Mouse (Mus musculus): ENCODE results near the gene Tsc1. TPM values are rescaled to one million over a fixed set of nuclear protein-coding genes. Genes with fewer than 3 reads are reported as not detected.

The Tsc1 gene
- total and polyA plus RNA-seq, 2 experiments from 2014 or later = 7.7 to 14.6 TPM

DNA sequence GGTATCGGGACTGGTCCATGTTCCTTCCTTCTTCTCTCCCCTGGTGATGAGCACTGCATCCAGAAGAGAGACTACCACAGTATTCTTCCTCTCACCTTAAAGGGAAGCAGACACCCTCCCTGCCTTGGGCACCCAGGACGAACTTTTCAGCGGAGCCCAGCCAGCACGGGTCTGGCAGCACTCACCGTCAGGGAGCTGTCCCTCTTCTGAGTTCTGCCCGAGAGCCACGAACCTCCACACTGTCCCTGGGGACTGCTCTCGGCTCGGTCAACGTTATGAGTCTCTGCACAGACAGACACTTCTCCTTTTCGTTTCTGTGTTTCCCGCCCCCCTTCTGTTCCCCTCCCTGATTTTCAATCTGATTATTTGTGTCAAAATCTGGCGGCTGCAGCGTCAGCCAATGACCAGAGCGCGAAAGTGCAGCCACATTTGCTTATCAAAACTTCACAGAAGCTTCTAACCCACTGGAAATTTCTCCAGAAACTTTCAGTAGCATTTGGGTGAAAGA, 19.3 kb upstream of the Tsc1 start, which contains the start of gene Gfi1b:
TSS of gene Gfi1b (minus strand) at position 319 of the 508 bp plus-strand sequence.
- no peak for TF ChIP-seq EP300 (IDR thresholded peaks at IDR 0.05; ENCODE audit: low read depth)
- no peak for TF ChIP-seq CTCF (IDR thresholded peaks at IDR 0.05; ENCODE audit: low read depth)
- no peak within 1 kb of the TSS for H3K4me2 ChIP-seq (ENCODE audit: low read depth, low read length)
- no peak within 1 kb of the TSS for H3K9ac ChIP-seq (replicated peaks; ENCODE audit: low read depth, low read length)
- peaks cover 32% of the 10 kb centered on the region for H3K27me3 ChIP-seq (ENCODE audit: control insufficient read depth, insufficient read depth, low read length)
- no peaks in the 10 kb centered on the region for H3K9me3 ChIP-seq (replicated peaks; ENCODE audit: control insufficient read depth, low read length)
- ATAC-seq (ENCODE audit: insufficient read depth, low read depth) (peak; percentile 33; the same call in 1 of the 2 replicates), DNase-seq (ENCODE audit: low spot score) (no peak)
- H3K27ac ChIP-seq (ENCODE audit: low read depth) = no peak within 1 kb of the TSS
- H3K36me3 ChIP-seq (replicated peaks; ENCODE audit: control insufficient read depth, insufficient read depth, low read length) = no peaks in the 10 kb centered on the region
- H3K4me1 ChIP-seq (ENCODE audit: control insufficient read depth, insufficient read depth) = no peaks in the 10 kb centered on the region
- 5% methylated on average over 16 of the region's 16 CpGs for WGBS
- H3K4me3 ChIP-seq (ENCODE audit: low read depth, low read length) = no peak within 1 kb of the TSS

DNA sequence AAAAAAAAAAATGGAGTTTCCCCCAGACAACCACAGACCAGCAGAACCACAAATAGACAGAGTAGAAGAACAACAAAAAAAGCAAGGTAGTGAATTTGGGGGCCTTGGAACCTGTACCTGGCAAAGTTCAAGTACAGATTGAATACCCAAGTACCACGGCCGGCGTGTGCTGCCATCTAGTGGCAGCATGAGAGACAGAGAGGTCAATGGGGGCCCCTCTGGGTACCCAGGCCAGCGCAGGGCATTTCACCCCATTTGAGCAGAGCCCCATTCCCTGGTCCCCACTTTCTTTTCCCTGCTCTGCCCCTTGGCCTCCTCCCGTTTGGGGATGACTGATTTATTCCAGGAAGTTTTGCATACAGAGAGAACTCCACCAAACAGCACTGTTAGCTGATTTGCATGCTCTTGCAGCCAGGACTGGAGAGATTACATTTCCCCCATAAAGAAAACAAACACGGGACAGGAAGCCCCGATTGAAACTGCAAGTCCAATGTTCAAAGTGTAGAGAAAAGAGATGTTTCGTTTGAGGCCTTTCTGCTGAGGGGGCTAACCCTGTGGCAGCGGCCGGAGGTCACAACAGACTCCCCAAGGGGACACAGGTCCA, 18.4 kb upstream of the Tsc1 start:
- Histone ChIP-seq H3K27ac (ENCODE audit: low read depth) (no peak overlapping the region), H3K9me3 (replicated peaks; ENCODE audit: control insufficient read depth, low read length) (no peaks in the 10 kb centered on the region), H3K4me2 (ENCODE audit: low read depth, low read length) (no peak overlapping the region), H3K36me3 (replicated peaks; ENCODE audit: control insufficient read depth, insufficient read depth, low read length) (no peaks in the 10 kb centered on the region), H3K4me1 (ENCODE audit: control insufficient read depth, insufficient read depth) (no peaks in the 10 kb centered on the region), H3K4me3 (ENCODE audit: low read depth, low read length) (no peak overlapping the region), H3K9ac (replicated peaks; ENCODE audit: low read depth, low read length) (no peak overlapping the region), H3K27me3 (ENCODE audit: control insufficient read depth, insufficient read depth, low read length) (peaks cover 32% of the 10 kb centered on the region)
- WGBS = 15% methylated on average over 10 of the region's 10 CpGs
- DNase-seq (ENCODE audit: low spot score) (no peak), ATAC-seq (ENCODE audit: insufficient read depth, low read depth) (no peak)
- TF ChIP-seq CTCF (IDR thresholded peaks at IDR 0.05; ENCODE audit: low read depth) (peak; percentile 70), EP300 (IDR thresholded peaks at IDR 0.05; ENCODE audit: low read depth) (no peak)

DNA sequence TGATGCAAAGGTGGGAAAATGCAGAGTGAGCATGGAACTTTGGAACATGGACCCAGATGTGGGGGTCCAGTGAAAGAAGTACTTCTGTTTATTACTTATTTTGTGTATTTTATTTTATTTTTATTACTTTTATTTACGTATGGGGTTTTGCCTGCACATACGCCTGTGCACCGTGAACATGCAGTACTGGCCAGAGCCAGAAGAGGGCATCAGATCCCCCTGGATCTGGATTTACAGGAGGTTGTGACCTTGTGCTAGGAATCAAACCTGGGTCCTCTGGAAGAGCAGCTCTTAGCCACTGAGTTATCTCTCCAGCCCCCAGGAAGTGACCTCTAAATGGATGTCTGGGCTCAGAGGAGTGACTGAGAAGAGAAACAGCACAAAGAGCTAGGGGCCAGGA, 16.2 kb upstream of the Tsc1 start:
- DNase-seq (ENCODE audit: low spot score) (no peak), ATAC-seq (ENCODE audit: insufficient read depth, low read depth) (no peak)
- Histone ChIP-seq H3K27ac (ENCODE audit: low read depth) (no peak overlapping the region), H3K4me2 (ENCODE audit: low read depth, low read length) (no peak overlapping the region), H3K9ac (replicated peaks; ENCODE audit: low read depth, low read length) (no peak overlapping the region), H3K9me3 (replicated peaks; ENCODE audit: control insufficient read depth, low read length) (no peaks in the 10 kb centered on the region), H3K36me3 (replicated peaks; ENCODE audit: control insufficient read depth, insufficient read depth, low read length) (no peaks in the 10 kb centered on the region), H3K27me3 (ENCODE audit: control insufficient read depth, insufficient read depth, low read length) (peaks cover 25% of the 10 kb centered on the region), H3K4me3 (ENCODE audit: low read depth, low read length) (no peak overlapping the region), H3K4me1 (ENCODE audit: control insufficient read depth, insufficient read depth) (no peaks in the 10 kb centered on the region)
- WGBS = 90% methylated on average over 3 of the region's 3 CpGs
- TF ChIP-seq EP300 (IDR thresholded peaks at IDR 0.05; ENCODE audit: low read depth) (no peak), CTCF (IDR thresholded peaks at IDR 0.05; ENCODE audit: low read depth) (0 out of 2 replicates have a peak, but pooled peaks have one; percentile 7)

DNA sequence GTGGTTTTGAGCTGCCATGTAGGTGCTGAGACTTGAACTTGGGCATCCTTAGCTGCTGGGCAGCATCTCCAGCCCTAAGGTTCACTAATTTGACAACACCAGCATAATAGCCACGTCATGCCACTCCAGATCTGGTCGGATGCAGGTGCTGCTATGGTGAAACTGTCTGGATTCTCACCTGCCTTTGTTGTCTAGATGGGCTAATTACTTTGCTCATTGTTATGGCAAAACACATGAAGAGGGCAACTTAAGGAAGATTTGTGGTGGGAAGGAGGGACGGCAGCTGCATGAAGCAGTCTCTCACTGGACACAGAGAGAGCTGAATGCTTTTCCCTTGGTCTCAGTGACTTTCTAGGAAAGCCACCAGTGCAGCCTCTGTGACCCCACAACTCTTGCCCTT, 15.0 kb upstream of the Tsc1 start:
- ATAC-seq (ENCODE audit: insufficient read depth, low read depth) (no peak), DNase-seq (ENCODE audit: low spot score) (no peak)
- Histone ChIP-seq H3K4me2 (ENCODE audit: low read depth, low read length) (no peak overlapping the region), H3K4me1 (ENCODE audit: control insufficient read depth, insufficient read depth) (no peaks in the 10 kb centered on the region), H3K9me3 (replicated peaks; ENCODE audit: control insufficient read depth, low read length) (no peaks in the 10 kb centered on the region), H3K36me3 (replicated peaks; ENCODE audit: control insufficient read depth, insufficient read depth, low read length) (no peaks in the 10 kb centered on the region), H3K27me3 (ENCODE audit: control insufficient read depth, insufficient read depth, low read length) (peaks cover 18% of the 10 kb centered on the region), H3K27ac (ENCODE audit: low read depth) (no peak overlapping the region), H3K9ac (replicated peaks; ENCODE audit: low read depth, low read length) (no peak overlapping the region), H3K4me3 (ENCODE audit: low read depth, low read length) (no peak overlapping the region)
- WGBS = 58% methylated on average over 3 of the region's 3 CpGs
- TF ChIP-seq CTCF (IDR thresholded peaks at IDR 0.05; ENCODE audit: low read depth) = no peak
- no peak for TF ChIP-seq EP300 (IDR thresholded peaks at IDR 0.05; ENCODE audit: low read depth)

DNA sequence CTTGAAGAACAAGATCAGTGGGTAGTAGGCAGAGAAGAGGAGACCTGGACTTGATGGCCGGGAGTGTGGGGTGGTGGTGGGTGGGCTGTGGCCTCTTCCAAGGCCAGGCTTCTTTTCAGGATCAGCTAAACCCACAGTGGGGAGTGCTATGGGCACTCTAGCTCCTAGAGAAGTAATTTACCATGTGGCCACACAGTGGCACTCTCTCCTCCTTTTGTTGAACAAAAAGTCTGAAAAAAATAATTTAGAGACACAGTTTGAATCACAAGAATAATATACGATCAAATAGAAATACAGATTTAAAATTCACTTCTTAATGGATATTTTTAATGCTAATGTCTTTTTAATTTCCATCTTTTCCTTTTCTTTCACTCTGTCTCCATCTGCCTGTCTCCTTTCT, 13.0 kb upstream of the Tsc1 start:
- WGBS = 45% methylated on average over 2 of the region's 2 CpGs
- Histone ChIP-seq H3K9ac (replicated peaks; ENCODE audit: low read depth, low read length) (no peak overlapping the region), H3K4me3 (ENCODE audit: low read depth, low read length) (no peak overlapping the region), H3K9me3 (replicated peaks; ENCODE audit: control insufficient read depth, low read length) (no peaks in the 10 kb centered on the region), H3K4me2 (ENCODE audit: low read depth, low read length) (no peak overlapping the region), H3K4me1 (ENCODE audit: control insufficient read depth, insufficient read depth) (no peaks in the 10 kb centered on the region), H3K27me3 (ENCODE audit: control insufficient read depth, insufficient read depth, low read length) (no peaks in the 10 kb centered on the region), H3K36me3 (replicated peaks; ENCODE audit: control insufficient read depth, insufficient read depth, low read length) (no peaks in the 10 kb centered on the region), H3K27ac (ENCODE audit: low read depth) (no peak overlapping the region)
- ATAC-seq (ENCODE audit: insufficient read depth, low read depth) (no peak), DNase-seq (ENCODE audit: low spot score) (no peak)
- TF ChIP-seq EP300 (IDR thresholded peaks at IDR 0.05; ENCODE audit: low read depth) = no peak
- TF ChIP-seq CTCF (IDR thresholded peaks at IDR 0.05; ENCODE audit: low read depth) = 0 out of 2 replicates have a peak, but pooled peaks have one; percentile 11

Data from heart, postnatal 0 days (tissue).